Mouse (Mus musculus) CD4-positive naive resting alpha-beta T cell, adult 76 days (primary cell): ENCODE data around the gene Tnfrsf11a. TPM values are rescaled to one million over a fixed set of nuclear protein-coding genes. Genes with fewer than 3 reads are reported as not detected.

Experiments
- total RNA-seq: library from RNA; stranded (reverse); gene quantifications from one replicate; pipeline ENCODE4 v1.2.4, GENCODE M21; 2023

Tnfrsf11a gene
- 0.21 TPM for total RNA-seq

DNA sequence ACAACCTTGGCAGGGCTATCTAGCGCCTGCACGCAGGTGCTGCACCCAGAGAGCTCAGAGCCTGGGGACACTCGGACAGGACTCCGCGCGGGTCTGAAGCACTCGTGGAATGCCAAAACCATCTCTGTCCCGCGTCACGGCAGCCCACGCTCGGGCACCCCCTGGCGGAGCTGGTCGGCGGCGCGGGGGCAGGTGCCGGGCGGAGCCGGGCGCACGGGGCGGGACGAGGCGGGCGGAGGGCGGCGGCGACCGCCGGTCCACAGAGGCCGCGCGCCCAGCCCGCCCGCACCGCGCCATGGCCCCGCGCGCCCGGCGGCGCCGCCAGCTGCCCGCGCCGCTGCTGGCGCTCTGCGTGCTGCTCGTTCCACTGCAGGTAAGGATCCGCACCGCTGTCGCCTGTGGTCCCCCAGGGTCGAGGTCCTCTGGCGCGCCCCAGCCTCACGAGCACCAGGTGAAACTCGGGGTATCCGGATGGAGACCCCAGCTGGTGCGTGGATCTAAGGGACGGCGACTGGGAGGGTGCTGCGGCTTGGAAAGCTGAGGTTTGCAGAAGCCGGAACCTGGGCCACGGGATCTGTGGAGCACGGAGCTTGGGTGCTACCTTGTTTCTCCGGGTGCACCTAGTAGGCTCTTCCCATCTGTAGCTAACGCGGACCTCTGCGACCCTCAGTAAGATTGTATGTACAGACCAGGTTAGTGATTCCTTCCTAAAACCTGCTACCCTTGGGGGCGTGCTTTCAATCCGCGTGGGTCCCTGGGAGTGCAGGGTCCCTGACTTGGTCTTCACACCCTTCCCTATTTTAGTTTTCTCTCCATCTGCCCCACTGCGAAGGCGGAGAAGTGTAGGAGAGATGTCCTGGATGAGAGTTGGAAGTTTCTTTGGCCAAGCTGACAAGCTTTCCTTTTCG, at the start of gene Tnfrsf11a:
Gene Tnfrsf11a (plus strand): TSS at position 262 of the 908 bp plus-strand sequence.

Other genes starting within 250 kb of the Tnfrsf11a start
- gene Pign, start 117.0 kb upstream of the Tnfrsf11a start, total RNA-seq, result 34.4 TPM
- 107 TPM for gene Relch, start 116.9 kb upstream of the Tnfrsf11a start, total RNA-seq
- gene Zcchc2, start 209.7 kb downstream of the Tnfrsf11a start, total RNA-seq, result 40.4 TPM